Mouse (Mus musculus): ENCODE data around the gene Idh3b. TPM values are rescaled to one million over a fixed set of nuclear protein-coding genes. Genes with fewer than 3 reads are reported as not detected.

Gene Idh3b
- 98.3 and 110 TPM in 2 replicates for polyA plus RNA-seq (2012; rRNA removed)

GRCm38 (mm10) chr2:130283854-130284654, at the start of gene Idh3b:
Idh3b (minus strand) TSS chr2:130284547.

DNA sequence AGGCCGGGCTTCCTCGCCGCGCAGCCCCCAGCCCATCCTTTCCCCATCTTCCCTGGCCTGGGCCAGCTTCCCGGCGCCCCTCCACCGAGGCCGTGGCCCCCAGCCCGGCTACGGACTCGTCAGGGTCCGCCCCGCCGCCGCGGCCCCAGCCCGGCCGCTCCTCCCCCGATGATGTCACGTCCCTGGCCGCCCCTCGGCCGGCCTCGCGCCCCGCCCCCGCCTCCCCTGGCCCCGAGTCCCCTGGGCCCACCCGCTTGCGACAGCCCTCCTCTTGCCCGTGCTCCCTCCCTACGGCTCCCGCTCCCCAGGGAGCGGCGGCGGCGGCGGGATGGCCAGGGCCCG, 10.6 kb upstream of the Idh3b start, which contains the start of gene Ebf4:
Gene Ebf4, plus strand, starts transcription at position 234 of the 342 bp plus-strand sequence.

DNA sequence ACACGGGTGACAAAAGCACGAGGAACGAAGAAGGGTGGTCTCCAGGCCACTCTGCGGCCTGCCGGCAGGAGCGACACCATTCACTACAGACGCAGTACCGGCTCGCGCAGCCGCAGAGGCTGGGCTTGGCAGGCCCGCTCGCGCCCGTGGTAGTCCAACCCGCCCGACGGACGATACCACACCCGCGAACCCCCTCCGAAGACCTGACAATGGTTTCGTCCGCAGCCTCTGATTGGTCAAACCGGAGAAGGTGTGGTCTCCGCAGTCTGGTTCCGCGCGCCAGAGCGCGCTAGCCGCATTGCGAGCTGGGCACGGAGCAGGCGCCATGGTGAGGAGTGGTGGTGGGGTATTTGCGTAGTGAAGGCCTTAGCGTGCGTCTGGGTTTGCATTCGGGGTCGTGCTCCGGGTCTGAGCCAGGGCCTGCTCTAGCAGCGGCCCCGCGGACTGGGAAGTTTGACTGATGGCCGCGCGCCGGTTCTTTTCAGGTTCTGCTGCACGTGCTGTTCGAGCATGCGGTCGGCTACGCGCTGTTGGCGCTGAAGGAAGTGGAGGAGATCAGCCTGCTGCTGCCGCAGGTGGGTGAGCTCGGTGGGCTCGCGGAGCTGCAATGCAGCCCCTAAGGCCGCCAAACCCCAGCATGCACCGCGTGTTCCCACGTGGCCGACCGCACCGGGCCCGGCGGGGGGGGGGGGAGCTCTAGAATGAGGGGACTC, 10.0 kb downstream of the Idh3b start, which contains the start of gene Nop56:
Gene Nop56, plus strand, starts transcription at position 282 of the 713 bp plus-strand sequence.

Other genes starting within 250 kb of the Idh3b start
- not detected in 2 replicates for gene Tgm6, start 172.1 kb downstream of the Idh3b start, polyA plus RNA-seq (2012; rRNA removed)
- 162 and 198 TPM in 2 replicates for gene Snrpb, start 105.1 kb downstream of the Idh3b start, polyA plus RNA-seq (2012; rRNA removed)
- not detected in 2 replicates for gene Tmc2, start 89.4 kb downstream of the Idh3b start, polyA plus RNA-seq (2012; rRNA removed)
- 212 and 238 TPM in 2 replicates for gene Nop56, start 10.1 kb downstream of the Idh3b start, polyA plus RNA-seq (2012; rRNA removed)
- 0.28 and 0.41 TPM in 2 replicates for gene Ebf4, start 10.6 kb upstream of the Idh3b start, polyA plus RNA-seq (2012; rRNA removed)
- gene Cpxm1, start 113.0 kb upstream of the Idh3b start, polyA plus RNA-seq (2012; rRNA removed): 2.1 and 2.8 TPM in 2 replicates
- gene Gm28372, start 120.7 kb upstream of the Idh3b start, polyA plus RNA-seq (2012; rRNA removed): not detected in 2 replicates
- gene 1700020A23Rik, start 120.7 kb upstream of the Idh3b start, polyA plus RNA-seq (2012; rRNA removed): not detected in 2 replicates
- gene Tmem239, start 121.9 kb upstream of the Idh3b start, polyA plus RNA-seq (2012; rRNA removed): not detected in 2 replicates
- 37.3 and 44.0 TPM in 2 replicates for gene Vps16, start 139.8 kb upstream of the Idh3b start, polyA plus RNA-seq (2012; rRNA removed)
- 5.0 TPM in 2 replicates for gene Pced1a, start 140.2 kb upstream of the Idh3b start, polyA plus RNA-seq (2012; rRNA removed)
- gene Ptpra, start 165.7 kb upstream of the Idh3b start, polyA plus RNA-seq (2012; rRNA removed): 18.8 and 20.1 TPM in 2 replicates

Data from liver, embryonic 14 days (tissue).